Mouse (Mus musculus) lung, postnatal 0 days (tissue): ENCODE data around the gene Ankrd9.

Source experiments
- CTCF ChIP-seq: IDR thresholded peaks from 2 replicates; pipeline ENCODE4 v1.5.1; 2016; ENCODE audit warnings: antibody characterized with exemption, mild to moderate bottlenecking
- EP300 ChIP-seq: IDR thresholded peaks from 2 replicates; pipeline ENCODE4 v1.6.1; 2016; ENCODE audit warnings: antibody characterized with exemption, mild to moderate bottlenecking, control low read depth

DNA sequence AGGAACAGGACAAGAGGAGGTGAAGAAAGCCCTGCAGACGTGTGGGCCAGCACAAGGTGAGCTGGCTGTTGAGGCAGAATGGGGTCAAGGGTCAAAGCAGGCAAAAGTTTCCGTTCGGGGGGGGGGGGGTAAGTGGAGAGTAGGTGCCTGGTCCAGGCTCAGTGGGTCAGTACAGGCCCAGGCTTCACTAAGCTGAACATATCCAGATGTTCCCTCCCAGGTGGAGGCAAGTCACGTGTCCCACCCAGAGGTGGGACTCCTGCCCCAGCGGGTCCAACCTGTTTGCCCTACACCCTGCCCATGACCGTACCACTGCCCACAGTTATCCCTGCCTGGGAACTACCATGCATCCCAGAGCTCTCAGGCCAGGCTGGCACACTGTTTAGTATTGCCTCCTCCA lies 27.0 kb upstream of the Ankrd9 start:
- no peak for TF ChIP-seq EP300
- TF ChIP-seq CTCF: no peak
